Mouse (Mus musculus) liver, adult 2 months (tissue): Measurements from ENCODE around the gene Ltb.

Source experiments
- CTCF ChIP-seq: fragments of 200-500 bp; IDR thresholded peaks from 2 replicates; pipeline ENCODE4 v1.5.1; 2011; ENCODE audit warnings: low read depth, low read length, control low read depth
- POLR2A ChIP-seq: fragments of 200-500 bp; IDR thresholded peaks from 2 replicates; pipeline ENCODE4 v1.6.1; 2011; ENCODE audit warnings: low read length, control low read depth; ENCODE audit not compliant: insufficient read depth; ENCODE audit errors: extremely low read depth

DNA sequence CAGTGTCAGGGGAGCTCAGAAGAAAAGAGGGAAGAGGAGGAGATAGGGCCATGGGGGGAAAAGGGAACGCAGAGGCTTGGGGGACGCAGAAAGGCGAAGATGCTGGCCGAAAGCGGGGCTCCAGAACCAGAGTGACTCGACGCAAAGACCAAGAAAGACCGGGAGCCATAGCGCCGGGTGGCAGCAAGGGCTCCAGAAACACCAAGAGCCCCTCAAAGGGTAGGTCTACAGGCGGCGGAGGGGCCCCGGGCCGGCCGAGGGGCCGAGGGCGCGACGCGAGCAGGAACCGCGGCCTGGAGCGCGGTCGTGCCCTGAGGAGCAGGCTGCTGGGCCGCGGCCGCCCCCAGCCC lies 30.0 kb upstream of the Ltb start:
- no peak for TF ChIP-seq POLR2A
- no peak for TF ChIP-seq CTCF
